Mouse (Mus musculus) yolk sac, embryonic 10.5 days (tissue): Measurements from ENCODE around the gene AC140267.1.
A peak's percentile ranks its signal among the peaks of the same experiment; 100 is the strongest.

Source experiments
- DNase-seq: peaks from one replicate; pipeline ENCODE4 v3.0.0-alpha.2; 2017; ENCODE audit warnings: low spot score

Gene AC140267.1

DNA sequence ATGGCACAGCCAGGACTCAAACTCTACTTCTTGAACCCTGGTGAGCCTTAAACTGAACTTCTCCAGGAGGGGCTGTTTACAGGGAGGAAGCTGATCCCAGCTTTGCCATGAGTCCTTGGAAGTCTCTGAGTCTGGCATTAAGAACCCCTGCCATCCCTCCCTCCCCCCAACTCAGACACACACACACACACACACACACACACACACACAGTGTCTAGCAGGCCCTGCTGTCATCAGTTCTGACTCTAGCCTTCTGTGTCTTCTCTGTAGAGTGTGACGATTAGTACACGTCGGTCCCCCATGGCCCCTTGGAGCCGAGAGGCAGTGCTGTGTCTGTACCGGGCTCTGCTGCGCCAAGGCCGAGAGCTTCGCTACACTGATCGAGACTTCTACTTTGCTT is at the start of gene AC140267.1:
Gene AC140267.1, plus strand, starts transcription at position 301 of the 400 bp plus-strand sequence.
- no peak for DNase-seq

DNA sequence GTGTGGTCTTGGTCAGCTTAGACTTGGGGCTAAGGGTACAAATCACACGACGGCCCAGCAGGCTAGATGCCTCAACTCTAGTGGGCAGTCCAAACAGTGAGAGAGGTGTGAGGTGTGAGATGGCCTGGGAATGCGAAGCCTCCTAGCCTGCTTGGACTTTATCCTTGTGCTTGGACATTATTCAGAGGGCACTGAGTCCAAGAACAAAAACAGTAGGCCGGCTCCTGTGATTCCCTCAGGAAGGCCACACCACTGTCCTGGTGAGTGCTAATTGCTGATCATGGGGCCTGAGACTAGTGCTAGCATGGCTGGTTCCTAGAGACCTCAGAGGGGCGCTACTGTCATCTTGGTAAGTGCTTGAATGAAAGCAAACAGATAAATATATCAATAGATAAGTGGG is 46.7 kb upstream of the AC140267.1 start:
- DNase-seq = peak; percentile 69

DNA sequence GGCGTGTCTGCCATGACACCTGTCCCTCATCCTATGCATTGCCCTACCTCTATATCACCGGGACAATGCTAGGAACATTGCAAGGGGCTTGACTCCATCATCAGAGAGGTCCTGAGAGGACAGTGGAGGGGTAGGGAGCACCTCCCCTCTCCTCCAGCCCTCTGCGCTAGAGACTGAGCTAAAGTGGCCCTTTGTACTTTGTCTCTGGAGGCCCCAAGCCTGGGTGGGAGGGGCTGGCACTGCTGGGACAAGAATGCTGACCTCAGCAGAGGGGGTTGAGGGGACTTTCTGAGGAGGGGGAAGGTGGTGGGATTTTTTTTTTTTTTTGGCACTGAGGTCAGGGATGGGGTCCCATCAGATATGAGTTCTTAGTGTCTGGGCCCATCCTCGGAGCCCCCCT is 45.6 kb upstream of the AC140267.1 start:
- peak; percentile 74 for DNase-seq

DNA sequence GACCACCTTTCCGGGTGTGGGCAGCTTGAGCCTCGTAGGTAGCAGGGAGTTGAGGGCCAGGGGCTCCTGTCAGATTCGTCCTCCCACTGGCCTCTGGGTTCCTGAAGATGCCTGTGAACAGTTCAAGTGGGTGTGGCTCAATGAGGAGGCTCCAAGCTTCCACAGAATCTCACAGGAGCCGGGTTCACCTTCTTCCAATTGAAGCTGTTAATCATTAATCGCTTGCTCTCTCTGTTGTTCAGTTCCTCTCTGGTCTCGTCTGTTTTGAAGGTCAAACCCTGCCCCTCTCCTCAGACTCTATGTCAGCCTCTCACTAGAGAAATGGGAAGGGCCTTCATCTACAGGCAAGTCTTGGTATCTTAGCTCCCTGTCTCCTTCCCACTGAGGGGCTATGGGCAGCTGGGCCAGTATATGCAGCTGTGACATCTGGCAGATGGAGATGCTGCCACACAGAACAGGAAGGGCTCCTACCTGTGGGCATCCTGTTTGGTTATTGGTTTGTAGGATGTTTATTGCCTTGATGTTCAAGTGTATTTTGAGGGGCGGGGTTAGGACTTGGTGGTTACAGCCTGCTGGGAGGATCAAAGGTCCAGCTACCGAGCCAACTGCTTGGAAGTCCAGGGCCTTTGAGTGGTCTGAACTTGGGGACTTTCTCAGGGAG is 43.9 kb upstream of the AC140267.1 start:
- peak; percentile 81 for DNase-seq

DNA sequence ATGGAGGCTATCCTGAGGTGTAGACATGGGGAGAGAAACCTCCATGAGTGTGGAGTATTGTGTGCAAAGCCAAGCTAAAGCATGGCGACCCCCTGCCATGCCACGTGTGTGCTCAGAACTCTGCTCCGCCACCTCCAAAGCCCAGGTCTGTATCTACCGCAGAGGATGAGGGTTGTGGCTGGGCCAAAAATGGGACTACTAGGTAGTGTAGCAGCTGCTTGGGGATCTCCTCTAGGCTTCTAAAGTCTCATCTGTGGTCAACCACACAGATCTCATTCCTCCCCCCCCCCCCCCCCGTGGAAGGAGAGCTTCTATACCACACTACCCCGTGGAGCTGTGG is 43.4 kb upstream of the AC140267.1 start:
- DNase-seq = no peak

DNA sequence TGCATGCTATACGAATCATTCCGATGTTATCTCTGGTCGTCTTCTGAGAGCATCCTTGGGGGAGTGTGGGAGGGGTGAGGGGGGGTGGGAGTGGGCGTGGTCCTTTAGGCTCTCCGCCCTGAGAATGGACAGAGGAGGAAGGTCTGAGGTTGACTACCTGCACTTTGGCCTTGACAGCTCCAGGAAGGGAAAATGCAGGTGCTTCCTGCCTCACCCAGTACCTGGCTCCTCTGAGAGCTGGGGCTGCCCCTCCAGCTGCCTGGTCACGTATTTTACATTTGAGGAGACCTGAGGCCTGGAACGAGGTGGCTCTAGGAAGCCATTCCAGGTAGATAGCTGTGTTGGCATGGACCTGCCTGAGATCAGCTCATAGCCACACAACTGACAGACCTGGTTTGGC is 42.8 kb upstream of the AC140267.1 start:
- DNase-seq = peak; percentile 81

DNA sequence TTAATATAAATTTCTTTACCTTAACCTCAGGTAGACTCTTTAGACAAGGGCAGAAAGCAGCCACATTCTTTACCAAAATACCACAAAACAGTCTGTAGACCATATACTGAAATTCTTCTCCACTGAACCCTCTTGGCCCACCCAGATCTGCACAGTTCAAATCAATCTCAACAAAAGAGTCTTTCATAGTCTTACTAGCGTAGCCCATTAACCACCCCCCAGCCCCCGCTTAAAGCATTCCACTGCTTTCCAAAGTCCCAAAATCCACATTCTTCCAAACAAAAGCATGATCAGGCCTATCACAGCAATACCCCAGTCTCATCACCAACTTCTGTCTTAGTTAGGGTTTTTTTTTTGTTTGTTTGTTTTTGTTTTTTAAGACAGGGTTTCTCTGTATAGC is 36.1 kb upstream of the AC140267.1 start:
- DNase-seq = no peak

DNA sequence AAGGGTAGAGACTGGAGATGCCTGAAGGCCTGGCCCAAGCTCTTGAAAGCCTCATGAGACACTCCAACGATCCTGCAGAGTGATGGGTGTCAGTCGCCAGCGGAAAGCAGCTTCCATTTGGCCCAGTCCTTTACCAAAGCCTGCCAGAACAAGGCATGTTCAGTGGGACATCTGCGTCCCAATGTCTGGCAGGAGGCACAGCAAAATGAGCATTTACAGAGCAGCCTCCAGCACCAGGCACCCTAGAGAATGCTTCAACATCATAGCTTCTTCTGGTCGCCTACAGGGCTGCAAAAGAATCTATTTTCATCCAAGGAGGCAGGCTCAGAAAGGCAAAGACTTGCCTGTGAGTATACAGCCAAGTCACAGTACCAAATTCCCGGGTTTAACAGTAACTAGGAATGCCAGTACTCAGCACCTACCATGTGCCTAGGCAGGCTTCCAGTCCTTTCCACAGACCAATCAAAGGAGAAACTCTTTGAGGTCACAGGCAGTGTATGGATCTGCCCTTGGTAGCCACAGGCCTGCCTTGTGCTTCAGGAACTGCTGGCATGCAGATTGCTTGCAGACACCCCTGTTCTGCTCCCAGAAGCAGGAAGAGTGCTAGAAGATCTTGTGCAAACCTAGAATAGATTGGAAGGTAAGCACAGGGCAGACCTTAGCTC is 33.4 kb upstream of the AC140267.1 start:
- DNase-seq = no peak

DNA sequence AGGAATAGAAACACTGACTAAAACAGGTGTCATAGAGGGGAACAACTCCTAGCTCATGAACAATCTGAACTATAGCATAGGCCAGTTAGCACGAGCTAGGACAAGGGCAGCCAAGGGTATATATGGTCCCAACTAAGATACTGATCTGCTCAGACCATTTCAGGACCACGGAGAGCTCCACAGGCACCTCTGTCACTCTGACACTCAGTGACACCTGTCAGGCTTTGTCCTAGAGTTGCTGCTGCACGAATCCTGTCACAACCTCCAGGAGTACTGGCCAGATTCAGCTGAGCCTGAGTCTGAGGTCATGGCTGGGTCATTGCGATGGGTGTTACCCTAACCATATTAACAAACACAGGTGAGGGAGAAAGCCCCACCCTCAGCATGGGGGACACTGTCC is 32.2 kb upstream of the AC140267.1 start:
- no peak for DNase-seq

DNA sequence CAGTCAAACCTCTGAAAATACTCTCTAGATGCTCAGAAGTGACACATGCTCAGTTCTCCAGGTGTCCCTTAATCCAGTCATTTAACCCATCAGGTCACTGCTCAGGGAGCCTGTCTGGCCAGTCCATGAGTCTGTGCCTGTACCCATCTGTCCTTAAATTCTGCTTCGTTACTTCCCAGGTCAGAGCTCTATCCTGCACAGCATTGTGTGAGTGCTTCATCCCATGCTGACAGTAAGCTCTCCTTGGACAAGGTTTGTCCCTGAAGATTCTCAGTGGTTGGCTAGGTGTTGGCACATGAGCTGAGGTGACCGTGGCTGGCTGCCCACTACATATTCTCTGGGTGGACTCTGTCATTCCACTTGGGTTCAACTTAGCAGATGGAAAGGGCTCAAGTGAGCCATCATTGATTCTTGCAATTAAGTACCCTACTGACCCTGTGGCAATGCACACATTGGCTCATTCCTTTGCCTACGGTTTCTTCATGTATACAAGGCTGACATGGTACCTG is 29.5 kb upstream of the AC140267.1 start:
- no peak for DNase-seq

DNA sequence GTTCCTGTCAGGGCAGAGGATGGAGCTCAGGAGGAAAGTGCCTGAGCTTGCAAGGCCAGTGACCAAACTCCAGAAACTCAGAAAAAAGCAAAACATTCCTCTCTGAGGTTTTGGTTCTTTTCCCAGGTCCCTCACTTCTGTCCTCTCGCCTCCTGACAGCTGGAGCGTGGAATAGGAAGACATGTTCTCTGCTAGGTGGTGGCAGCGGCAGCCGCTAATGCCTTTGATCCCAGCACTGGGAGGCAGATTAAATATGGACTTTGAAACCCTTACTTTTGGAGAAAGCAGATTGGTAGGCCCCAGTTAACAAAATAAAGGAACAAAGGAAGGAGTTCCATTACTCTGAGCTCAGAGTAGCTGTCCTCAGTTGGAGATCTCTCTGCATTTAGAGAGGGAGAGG is 27.2 kb upstream of the AC140267.1 start:
- peak; percentile 71 for DNase-seq

DNA sequence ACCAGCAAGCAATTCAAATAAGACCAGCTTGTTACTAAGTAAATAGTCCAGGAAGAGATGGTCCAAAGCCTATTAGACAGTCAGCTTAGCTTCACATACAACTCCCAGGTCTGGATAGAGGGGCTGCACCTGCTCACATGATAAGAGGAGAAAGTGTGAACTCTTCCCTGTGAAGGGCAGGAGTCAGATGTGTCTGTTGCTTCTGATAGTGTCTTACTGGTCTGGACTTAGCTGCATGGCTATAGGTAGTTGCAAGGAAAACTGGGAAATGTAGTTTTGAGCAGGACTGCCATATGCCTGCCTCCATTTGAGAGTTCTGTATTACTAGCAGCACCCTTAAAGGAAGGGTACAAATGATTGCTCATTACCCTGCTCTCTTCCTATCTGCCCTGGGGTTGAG is 21.9 kb upstream of the AC140267.1 start:
- no peak for DNase-seq

DNA sequence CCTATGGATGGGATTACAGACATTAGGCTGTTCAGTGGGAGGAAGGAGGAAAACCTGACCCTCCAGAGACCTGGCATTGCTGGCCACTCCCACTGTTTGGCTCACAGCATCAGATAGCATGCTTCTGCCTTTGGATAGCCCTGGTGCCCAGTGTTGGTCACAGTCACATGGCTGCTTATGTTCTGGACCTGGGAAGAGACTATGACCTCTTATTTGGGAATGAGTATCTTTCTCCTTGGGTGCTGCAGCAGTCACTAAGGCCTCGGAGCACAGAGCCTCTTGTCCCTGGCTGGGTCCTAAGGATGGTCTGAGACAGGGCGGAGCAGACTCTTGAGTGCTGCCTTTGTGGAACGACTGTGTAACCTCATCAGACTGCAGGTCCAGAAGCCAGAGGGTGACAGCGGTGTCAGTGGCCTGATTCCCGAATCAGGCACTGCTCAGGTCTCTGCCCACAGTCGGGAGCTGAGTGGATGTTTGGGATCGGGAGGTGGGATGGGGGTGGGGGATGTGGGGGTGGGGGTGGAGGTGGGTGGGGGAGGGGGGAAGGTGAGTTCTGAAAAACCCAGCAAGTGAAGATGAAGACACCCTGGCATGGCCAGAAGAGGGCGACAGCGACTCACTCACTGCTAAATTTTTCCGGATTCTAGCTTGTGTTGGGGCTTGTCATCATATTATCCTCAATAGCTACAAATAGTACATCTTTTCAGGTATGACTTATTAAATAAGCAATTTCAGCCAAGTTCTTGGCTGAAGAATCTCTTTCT is 19.7 kb upstream of the AC140267.1 start:
- DNase-seq = no peak

DNA sequence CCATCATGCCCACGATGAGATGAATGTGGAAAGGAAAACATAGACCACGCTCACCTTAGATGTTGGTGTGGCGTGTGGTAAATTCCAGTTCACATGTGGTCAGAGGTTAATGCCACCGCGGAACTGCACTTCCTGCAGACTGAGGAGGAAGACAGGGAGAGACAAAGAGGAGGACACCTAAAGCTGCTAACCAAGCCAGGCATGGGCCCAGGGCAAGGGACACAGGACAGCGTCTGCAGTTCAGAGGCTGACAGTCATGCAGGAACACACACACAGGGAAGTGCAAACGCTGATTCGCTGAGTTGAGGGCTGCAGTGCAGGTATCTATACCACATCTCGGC is 19.2 kb upstream of the AC140267.1 start:
- no peak for DNase-seq

DNA sequence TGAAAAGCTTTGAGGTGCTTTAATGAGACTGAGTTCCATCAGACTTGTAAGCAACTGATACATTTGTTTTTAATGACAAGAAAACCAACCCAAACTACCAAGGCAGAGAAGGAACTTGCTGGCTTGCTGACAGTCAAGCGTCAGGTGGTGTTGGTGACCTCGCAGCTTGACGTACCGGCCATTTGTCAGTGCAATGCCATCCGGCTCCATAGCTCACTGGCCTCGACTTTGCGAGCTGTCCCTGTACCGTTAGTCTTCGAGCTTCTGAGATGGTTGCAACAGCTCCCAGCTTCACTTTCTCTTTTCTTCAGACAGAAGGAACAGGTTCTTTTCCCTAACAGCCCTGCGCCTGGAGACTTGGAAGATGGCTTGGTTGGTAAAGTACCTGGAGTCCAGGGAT is 18.2 kb upstream of the AC140267.1 start:
- DNase-seq = no peak

DNA sequence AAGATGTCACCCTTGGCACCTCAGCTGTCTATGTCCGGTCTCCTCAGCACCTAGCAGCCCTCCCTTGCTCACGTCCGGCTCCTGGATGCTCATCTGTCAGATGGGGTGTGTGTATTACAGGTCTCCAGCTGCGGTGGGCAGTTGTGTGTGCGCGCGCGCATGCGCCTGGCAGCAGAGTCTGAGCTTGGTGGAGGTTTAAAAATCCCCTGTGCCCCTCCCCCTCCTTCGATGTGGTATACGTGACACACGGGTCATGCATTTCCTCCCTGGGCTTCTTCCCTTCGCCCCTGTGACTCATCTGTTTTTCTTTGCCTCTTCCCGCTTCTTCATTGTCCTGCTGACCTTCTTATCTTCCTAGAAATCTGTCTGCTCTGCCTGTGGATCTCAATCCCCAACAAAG is 16.4 kb upstream of the AC140267.1 start:
- peak; percentile 89 for DNase-seq

DNA sequence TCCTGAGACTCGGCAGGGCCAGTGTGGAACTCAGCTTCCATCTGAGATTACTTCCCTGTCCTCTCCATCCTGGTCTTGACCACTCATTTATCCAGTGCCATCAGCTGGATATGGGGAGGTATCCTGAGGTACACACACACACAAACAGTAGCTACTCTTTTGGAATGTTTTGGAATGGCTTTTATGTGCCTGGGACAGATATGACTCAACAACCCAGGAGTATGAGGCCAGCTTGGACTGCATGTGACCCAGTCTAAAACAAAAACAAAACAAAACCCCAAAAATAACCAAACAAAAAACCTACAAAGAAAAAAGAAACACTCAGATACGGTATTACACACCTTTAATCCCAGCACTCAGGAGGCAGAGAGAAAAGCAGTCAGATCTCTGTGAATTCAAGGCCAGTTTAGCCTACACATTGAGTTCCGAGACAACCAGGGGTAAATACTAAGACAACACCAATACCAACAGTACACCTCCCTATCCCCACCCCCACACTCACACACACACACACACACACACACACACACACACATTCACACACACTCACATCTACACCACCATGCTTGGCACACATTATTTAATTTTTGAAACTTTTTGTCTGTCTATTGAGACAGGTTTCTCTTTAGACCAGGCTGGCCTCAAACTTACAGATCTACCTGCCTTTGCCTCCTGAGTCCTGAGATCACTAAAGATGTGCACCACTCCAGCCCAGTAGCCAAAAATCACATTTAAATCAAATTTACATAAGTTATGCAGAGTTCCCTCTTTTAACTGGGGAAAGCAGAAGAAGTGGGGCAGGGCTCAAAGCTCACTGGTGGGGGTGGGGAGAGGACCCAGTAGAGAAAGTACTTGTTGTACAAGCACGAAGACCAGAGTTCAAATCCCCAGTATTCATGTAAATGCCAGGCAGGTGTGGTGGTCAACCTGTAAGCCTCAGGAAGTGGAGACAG is 15.7 kb upstream of the AC140267.1 start:
- no peak for DNase-seq

DNA sequence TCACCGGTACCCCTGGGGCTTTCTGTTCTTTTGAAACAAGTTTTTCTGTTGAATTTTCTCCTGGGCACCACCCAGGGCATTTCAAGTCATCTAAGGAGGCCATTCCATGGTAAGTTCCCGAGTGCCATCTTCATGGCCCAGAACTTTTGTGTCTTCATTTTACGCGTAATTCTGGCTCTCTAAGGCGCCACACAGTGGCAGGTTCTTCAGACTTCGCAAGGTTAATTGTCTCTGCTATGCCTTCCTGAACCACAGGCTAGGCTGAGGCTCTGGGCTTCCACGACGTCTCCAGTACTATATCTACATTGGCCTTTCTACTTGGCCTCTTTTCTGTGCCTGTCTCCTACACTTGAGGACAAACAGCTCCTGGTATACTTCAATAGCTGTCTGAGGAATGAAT is 14.6 kb upstream of the AC140267.1 start:
- DNase-seq = no peak

DNA sequence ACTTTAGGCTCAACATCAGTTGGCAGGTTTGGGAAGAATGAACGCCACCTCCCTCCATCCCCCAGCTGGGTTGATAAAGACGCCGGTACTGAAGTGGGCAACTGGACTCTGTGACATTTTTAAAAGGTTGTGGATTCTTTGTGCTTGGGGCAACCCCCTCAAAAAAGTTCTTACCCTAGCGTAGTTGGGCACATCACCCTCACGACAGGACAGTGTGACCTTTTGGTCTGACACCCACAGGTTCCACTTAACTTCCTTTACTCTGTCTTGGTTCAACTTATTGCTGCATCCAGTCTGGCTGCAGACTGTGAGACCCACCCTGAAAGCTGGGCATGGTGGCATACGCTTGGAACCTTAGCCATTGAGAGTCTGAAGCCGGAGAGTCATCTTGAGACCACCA is 11.9 kb upstream of the AC140267.1 start:
- DNase-seq = no peak

DNA sequence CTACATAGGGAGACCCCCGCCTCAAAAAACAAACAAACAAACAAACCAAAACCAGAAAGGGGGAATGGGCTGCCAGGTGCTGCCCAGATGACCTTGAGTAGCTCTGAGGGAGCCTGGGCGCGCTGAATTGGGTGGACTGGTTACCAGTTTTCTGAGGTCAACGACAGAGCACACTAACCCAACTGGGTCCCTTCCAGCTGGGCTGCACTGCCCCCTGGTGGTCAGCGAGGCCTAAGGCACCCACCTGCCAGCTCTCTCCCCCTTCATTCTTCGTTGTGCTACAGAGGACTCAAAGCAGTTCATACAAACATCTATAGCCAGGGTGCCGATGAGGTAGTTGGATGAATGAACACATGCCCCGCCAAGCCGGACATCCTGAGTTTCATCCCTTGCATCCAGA is 10.4 kb upstream of the AC140267.1 start:
- peak; percentile 55 for DNase-seq

DNA sequence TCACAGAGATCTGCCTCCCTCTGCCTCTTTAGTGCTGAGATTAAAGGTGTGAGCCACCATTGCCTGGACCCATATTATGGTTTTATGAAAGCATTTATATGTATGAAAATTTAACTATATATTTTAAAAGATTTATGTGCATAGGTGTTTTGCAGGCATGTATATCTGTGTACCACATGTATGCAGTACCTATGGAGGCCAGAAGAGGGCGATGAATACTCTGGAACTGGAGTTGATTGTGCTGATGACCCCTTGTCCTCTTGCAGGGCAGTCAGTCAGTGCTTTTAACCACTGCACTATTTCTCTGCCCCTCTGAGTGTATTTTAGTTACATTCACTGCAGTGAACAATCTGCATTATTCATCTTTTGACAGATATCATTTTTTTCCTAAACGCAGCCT is 9.8 kb upstream of the AC140267.1 start:
- no peak for DNase-seq
